Mouse (Mus musculus): ENCODE measurements around the gene Eif1ad.

Gene Eif1ad

GRCm38 (mm10) chr19:5418750-5419466 is 52.4 kb downstream of the Eif1ad start:
- no peak for DNase-seq (ENCODE audit: low read depth, low spot score)

- no peak for DNase-seq (ENCODE audit: low read depth, low spot score)
Observed at GRCm38 (mm10) chr19:5419630-5420029, 53.1 kb downstream of the Eif1ad start.

- DNase-seq (ENCODE audit: low read depth, low spot score), result no peak
Observed at GRCm38 (mm10) chr19:5420579-5420978, 54.0 kb downstream of the Eif1ad start.
